Mouse (Mus musculus) cerebral cortex, adult 2 months (tissue): Measurements from ENCODE around the gene Mylk3.

Experiments
- WGBS: fragments of 180-500 bp; shearing (Covaris S2); methylation state at CpG from one replicate; pipeline ENCODE4 v1.1.7; 2018; 5-methylcytosine and 5-hydroxymethylcytosine counted together

Mylk3 gene

DNA sequence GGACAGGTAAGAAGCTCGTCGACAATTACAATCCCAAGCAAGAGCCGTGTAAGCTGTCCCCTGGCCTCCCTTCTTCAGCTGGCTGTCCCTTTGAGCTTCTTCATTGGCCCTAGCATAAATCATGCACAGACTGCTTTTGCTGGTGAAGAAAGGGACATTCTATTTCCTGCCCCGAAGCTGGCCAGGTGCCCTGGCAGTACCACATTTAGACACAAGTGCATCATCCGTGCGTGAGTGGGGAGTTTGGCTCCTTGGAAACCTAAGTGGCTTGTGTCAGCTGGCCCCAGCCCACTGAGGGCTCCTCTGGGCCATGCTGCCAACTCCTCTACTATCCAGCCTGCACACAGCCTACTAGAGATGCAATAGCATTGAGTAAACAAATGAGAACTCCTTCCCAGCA lies at the start of gene Mylk3:
Gene Mylk3, minus strand, starts transcription at position 141 of the 400 bp plus-strand sequence.
- 49% methylated on average over 6 of the region's 6 CpGs for WGBS

DNA sequence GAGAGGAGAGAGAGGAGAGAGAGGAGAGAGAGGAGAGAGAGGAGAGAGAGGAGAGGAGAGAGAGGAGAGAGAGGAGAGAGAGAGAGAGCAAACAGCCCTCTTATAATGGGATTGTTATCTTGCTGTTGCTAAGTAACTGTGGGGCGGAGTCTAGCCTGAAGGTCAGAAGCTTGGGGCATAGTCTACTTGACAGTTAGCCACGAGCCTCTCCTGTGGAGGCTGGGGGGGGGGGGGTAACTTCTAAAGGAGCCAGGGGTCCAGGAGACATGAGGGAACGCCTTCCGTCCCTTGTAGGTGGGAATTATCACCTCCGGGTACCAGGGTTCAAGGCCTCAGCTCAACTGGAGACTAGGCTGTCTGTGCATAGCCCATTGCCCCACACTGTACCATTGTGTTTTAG lies 49.6 kb upstream of the Mylk3 start:
- 72% methylated on average over 5 of the region's 5 CpGs for WGBS

DNA sequence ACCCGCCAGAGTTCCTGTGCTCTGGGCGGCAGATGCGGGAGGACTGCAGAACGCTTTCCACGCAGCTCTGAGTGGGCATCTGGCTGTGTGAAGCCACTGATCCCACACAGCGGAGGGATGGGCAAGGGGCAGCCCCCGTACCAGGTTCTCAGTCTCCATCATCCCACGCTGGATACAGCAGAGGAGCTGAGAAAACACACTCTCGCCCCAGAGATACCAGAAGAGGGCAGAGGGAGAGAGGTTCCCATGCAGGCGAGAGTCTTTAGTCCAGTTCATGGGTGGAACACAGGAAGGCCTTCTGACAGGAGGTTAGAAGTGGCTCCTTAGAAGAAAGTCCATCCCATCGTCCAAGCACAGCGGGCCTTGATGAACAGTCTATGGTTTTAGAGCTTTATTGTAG lies 48.7 kb upstream of the Mylk3 start:
- WGBS, result 86% methylated on average over 12 of the region's 12 CpGs

GRCm38 (mm10) chr8:85433017-85433393 lies 46.9 kb upstream of the Mylk3 start:
- 1% methylated on average over 6 of the region's 6 CpGs for WGBS

GRCm38 (mm10) chr8:85432168-85433016 lies 46.2 kb upstream of the Mylk3 start, which contains the start of gene 4921524J17Rik:
TSS of gene 4921524J17Rik (minus strand) at chr8:85432833.
- 1% methylated on average over 73 of the region's 85 CpGs for WGBS

GRCm38 (mm10) chr8:85431281-85432167 lies 45.4 kb upstream of the Mylk3 start:
- WGBS, result 14% methylated on average over 10 of the region's 10 CpGs

DNA sequence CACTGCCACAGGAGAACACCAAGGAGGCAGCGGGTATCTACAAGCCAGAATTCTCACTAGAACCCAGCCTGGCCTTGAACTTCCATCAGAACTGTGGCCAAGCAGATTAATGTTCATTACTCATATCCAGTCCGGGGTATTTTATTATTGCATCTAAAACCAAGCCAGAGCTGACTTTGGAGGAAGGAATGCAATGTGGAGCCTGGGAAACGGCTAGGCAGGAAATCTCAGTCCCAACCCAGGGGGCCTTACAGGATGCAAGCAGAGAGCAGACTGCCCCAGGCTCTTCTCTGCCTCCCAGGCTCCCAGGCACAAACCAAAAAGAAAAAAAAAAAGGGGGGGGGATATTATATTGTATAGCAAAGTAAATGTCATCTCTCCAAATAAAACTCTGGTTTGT lies 44.7 kb upstream of the Mylk3 start:
- WGBS, result 38% methylated on average over 3 of the region's 3 CpGs

GRCm38 (mm10) chr8:85429219-85429618 lies 43.1 kb upstream of the Mylk3 start:
- 35% methylated on average over 4 of the region's 4 CpGs for WGBS

GRCm38 (mm10) chr8:85427026-85427425 lies 40.9 kb upstream of the Mylk3 start:
- 85% methylated on average over 4 of the region's 4 CpGs for WGBS

- WGBS, result 98% methylated on average over 1 of the region's 1 CpGs
Measured at GRCm38 (mm10) chr8:85421329-85421728, 35.2 kb upstream of the Mylk3 start.

DNA sequence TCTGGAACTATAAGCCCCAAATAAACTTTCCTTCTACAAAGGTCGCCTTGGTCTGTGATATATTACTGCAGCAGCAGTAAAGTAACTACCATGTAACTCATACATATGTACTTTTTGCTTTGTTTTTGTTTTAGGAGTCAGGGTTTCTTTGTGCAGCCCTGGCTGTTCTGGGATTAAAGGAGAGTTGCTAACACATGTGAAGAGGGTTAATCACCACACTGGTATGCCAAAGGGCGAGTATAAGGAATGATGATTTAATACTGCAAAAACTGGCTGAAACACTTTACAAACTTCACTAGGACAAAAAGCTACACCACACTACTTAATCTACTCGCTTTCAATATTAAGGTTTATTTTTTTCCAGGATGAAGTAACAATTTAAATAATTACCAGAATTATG lies 22.4 kb upstream of the Mylk3 start:
- 78% methylated on average over 3 of the region's 3 CpGs for WGBS

GRCm38 (mm10) chr8:85408053-85408505 lies 21.9 kb upstream of the Mylk3 start:
- WGBS, result 38% methylated on average over 7 of the region's 7 CpGs

GRCm38 (mm10) chr8:85405961-85406360 lies 19.8 kb upstream of the Mylk3 start:
- 54% methylated on average over 10 of the region's 10 CpGs for WGBS

GRCm38 (mm10) chr8:85405418-85405817 lies 19.3 kb upstream of the Mylk3 start:
- WGBS, result 55% methylated on average over 3 of the region's 3 CpGs

- WGBS, result 93% methylated on average over 4 of the region's 4 CpGs
Measured at GRCm38 (mm10) chr8:85398548-85398947, 12.4 kb upstream of the Mylk3 start.

GRCm38 (mm10) chr8:85397508-85397907 lies 11.4 kb upstream of the Mylk3 start:
- 53% methylated on average over 5 of the region's 5 CpGs for WGBS

GRCm38 (mm10) chr8:85396432-85397079 lies 10.4 kb upstream of the Mylk3 start:
- WGBS, result 92% methylated on average over 5 of the region's 5 CpGs

DNA sequence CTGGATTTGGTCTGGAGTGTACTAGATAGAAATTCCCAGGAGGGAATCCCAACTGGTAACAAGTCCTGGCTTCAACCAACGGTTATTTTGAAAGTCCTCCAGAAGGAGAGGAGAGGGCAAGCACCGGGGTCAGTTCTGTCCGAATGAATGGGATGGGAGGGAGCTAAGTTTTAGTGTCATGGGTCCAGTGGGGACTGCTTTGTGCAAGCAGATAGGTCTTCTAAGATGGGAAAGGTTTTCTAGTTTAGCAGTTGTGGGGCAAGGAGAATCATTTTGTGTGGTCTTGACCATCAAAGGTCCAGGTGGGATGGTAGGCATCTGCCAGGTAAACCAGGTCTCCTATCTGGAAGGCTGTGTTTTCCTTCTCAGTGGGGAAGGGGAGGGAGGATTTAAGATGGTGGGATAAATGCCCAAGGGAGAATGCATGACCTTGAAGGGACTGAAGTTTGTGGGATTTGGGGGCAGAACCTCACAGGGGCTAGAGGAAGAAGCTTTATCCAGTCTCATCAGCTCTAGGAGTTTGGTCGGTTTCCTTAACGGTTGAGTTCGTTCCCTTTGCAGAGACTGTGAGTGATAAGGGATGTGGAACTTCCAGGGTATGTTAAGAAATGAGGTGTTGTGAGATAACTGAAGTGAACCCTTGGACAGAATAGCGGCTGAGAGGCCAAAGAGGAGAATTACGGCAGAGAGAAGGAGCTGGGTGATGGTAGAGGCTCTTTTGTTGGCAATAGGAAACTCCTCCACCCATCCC lies 9.7 kb upstream of the Mylk3 start:
- WGBS, result 83% methylated on average over 8 of the region's 8 CpGs

DNA sequence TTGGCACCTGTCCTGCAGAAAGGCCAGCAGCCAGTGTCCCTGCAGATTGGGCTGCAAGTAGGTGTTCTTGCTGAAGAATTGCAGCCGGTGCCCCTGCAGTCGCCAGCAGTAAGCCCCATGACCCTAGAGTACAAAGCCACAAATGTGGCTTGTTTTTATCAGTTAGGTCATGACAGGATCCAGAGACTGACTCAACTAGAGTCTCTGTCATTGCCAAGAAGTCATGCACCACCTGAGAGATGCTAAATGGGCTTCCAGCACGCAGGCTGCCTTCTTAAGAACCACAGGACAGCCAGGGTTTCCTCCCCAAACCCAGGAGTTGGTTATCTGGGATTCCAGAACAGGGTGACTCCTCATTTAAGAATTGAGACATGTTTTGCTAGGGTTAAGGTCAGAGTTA lies 8.9 kb upstream of the Mylk3 start:
- 95% methylated on average over 3 of the region's 3 CpGs for WGBS

- 90% methylated on average over 6 of the region's 6 CpGs for WGBS
Measured at GRCm38 (mm10) chr8:85393199-85393598, 7.1 kb upstream of the Mylk3 start.

GRCm38 (mm10) chr8:85391438-85391837 lies 5.3 kb upstream of the Mylk3 start:
- 92% methylated on average over 1 of the region's 1 CpGs for WGBS
